Mouse (Mus musculus): ENCODE measurements at regions not wholly inside any gene's neighbourhood (a gene's known extent, or its start where the extent isn't known, plus 50 kb on each side); places are given as distances from the start of the nearest gene placed in this dataset.
A peak's percentile ranks its signal among the peaks of the same experiment; 100 is the strongest.

DNA sequence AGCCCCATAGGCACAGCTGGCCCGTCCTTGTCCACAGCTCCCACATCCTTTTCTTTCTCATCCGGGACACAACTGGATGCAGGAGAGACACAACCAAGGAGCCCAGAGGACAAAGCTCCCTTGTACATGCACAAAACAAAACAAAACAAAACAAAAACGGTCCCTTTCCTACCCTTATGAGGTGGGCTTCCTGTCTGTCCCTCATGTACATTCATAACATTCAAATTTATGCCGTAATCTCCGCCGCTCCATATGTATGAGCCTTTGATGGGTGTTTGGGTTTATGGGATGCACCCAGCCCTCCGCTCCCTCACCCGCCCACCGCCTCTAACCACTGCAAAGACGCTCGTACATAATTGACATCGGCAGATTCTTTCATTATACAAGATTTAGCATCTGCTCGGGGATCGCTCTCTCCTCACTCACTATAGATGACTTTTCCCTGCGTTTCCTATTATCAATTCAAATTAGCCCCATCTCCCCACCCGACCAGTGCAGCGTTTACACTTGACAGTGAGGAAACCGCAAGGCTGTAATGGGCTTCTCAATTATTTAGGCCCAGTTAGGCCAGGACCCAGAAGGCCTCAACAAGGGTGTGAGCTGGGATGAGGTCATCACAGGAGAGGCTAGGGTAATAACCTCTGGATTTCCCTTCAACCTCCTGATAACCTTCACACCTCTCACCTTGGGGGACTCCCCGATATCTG lies 51.5 kb upstream of the Btrc start:
- Histone ChIP-seq H3K9me3 (ENCODE audit: low read length) (no peaks in the 10 kb centered on the region), H3K27me3 (ENCODE audit: insufficient read depth, low read length) (no peaks in the 10 kb centered on the region; the same call in 1 of the 2 replicates), H3K27ac (ENCODE audit: low read depth, low read length) (peak overlapping the region; percentile 67), H3K36me3 (ENCODE audit: insufficient read depth) (no peaks in the 10 kb centered on the region), H3K4me1 (ENCODE audit: insufficient read depth) (peaks cover 15% of the 10 kb centered on the region; the same call in 1 of the 2 replicates), H3K4me3 (ENCODE audit: low read depth, low read length) (peak overlapping the region; percentile 14; the same call in 1 of the 2 replicates), H3K4me2 (ENCODE audit: low read depth) (peak overlapping the region; percentile 11), H3K9ac (no peak overlapping the region; the same call in 1 of the 2 replicates)
- ATAC-seq (peak; percentile 74), DNase-seq (no peak)
- no peak for TF ChIP-seq CTCF (IDR thresholded peaks at IDR 0.05; ENCODE audit: low read depth)
- 33% methylated on average over 19 of the region's 19 CpGs for WGBS

DNA sequence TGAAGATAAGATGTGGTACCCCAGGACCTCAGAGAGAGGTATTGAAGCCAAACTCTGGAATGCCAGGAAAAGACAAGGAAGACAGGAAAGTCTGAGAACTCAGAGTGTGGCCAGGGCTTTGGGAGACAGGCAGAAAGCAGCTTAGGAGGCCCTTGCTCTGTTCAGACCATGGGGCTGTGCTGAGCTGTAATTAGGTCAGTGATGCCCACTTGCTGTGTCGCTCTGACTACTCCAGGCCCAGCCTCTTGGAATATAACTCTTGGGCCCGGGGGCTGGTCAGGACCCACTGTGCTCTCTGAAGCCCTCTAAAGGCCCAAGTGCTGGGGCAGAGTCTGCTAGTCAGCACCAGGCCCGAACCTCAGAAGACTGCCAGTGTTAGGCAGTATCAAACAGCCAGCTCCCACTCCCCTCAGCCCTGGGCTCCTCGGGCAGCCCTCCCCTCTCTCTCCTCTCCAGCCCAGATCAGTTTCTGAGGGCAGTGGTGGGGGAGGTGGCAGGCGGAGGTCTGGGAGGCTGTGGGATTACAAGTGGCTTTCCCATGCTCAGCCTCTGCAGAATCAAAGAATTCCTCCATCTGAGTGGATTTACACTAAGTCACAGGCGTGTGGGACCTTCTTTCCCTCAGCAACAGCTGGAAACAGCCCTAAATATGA lies 50.7 kb upstream of the Btrc start:
- WGBS: 13% methylated on average over 6 of the region's 6 CpGs
- ATAC-seq (no peak), DNase-seq (no peak)
- Histone ChIP-seq H3K4me1 (ENCODE audit: insufficient read depth) (peaks cover 10% of the 10 kb centered on the region; the same call in 1 of the 2 replicates), H3K9me3 (ENCODE audit: low read length) (no peaks in the 10 kb centered on the region), H3K36me3 (ENCODE audit: insufficient read depth) (no peaks in the 10 kb centered on the region), H3K4me3 (ENCODE audit: low read depth, low read length) (no peak overlapping the region), H3K27me3 (ENCODE audit: insufficient read depth, low read length) (no peaks in the 10 kb centered on the region; the same call in 1 of the 2 replicates), H3K9ac (no peak overlapping the region), H3K4me2 (ENCODE audit: low read depth) (no peak overlapping the region), H3K27ac (ENCODE audit: low read depth, low read length) (peak overlapping the region; percentile 67; the same call in 1 of the 2 replicates)
- no peak for TF ChIP-seq CTCF (IDR thresholded peaks at IDR 0.05; ENCODE audit: low read depth)
